Mouse (Mus musculus) layer of hippocampus, postnatal 25 days (tissue): ENCODE measurements at regions not wholly inside any gene's neighbourhood (a gene's known extent, or its start where the extent isn't known, plus 50 kb on each side); places are given as distances from the start of the nearest gene placed in this dataset.

Experiments
- DNase-seq, 2 experiments: peaks; one replicate each; pipeline ENCODE4 v3.0.0; 2022; ENCODE audit warnings: mixed read lengths in 2 of 2, low spot score in 1 of 2; ENCODE audit errors: extremely low spot score in 1 of 2

DNA sequence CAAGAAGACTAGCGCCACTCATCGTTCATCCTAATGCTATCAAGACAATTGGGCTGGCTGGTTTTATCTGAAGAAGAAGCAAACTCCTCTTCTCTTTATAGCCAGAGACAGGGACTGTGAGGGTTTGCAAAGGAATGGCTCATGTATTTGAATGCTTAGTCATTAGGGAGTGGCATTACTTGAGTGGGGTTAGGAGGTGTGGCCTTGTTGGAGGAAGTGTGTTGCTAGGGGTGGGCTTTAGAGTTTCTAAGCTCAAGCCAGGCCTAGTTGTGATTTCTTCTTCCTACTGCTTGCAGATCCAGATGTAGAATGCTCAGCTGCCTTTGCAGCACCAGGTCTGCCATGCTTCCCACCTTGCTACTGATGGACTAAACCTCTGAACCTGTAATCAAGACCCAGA is 169.4 kb upstream of the Masp1 start:
- DNase-seq = no peak

- no peak for DNase-seq
Observed at GRCm38 (mm10) chr16:23686783-23687182, 166.2 kb upstream of the Masp1 start.

DNA sequence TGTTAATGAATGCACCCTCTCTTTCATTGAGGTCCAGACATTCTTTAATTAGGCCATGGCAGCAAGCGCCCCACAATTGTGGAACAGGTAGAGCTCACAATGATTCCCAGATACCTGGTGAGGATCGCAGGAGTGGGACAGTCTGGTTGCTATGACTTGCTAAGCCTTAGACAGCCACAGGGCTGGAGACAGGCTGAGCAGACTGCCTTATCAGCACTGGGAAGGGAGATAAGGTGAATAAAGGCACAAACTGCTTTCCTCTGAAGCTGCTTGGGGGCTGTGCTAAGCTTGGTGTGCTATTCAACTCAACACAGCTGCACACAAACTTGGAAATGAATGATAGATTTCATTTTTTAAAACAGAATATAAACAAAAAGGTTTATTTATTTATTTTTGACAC is 159.8 kb upstream of the Masp1 start:
- DNase-seq = no peak

DNA sequence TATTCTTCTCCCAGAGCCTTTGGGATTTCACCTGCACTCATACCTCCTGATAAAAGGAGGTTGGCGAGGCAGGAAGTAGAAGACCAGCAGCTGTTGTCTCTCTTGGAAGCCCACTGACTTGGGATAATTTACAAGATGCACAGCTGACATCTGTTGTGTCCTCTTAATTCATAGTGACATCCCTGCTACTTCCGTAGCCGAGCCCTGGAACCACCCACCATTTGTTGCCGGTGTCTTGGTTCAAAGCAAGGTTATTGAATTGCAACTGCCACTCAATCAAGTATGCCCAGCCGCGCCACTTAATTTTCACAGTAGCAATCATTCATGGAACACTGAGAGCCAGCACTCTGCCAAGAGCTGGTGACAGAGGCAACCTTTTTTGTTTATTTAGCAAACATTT is 151.8 kb upstream of the Masp1 start:
- no peak for DNase-seq

DNA sequence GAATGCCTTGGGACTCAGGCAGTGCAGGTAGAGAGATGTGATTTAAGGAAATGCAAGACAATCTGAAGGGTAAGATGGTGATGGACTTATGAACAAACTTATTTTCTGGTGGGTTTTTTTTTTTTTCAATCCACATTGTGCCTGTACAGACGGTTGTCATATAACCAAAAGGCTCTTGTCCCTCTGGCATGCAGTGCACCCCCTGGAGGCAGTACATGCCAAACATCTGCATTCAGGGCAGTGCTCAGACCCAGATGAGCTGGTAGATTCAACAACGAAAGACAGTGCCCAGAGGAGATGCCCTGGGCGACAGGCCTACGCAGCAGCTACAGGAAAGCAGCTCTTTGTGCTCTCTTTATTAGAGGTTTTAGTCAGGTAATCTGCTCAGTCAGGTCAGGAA is 149.5 kb upstream of the Masp1 start:
- DNase-seq = no peak

DNA sequence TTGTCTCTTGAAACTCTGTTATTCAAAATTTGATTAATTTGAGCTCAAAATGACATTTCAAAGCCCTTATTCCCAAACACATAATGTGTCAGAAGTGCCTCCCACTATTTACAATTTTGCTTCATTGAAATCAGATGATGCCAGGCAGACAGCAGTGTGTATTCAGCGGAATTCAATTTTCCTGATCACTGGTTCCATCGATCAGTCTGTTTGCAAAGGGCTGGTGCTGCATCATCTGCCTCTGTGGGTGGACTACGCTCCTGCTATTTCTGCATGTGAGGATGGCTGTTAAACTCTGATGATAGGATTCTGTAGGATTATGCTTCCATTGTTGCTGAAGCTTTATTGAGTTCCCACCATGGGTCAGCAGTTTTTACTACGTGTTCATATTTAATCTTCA is 149.0 kb upstream of the Masp1 start:
- DNase-seq = no peak
